Mouse (Mus musculus) A20 (cell line): ENCODE measurements around the gene Xpr1.
A peak's percentile ranks its signal among the peaks of the same experiment; 100 is the strongest.

Experiments
- DNase-seq: peaks from one replicate; pipeline ENCODE4 v3.0.0-alpha.2; 2011; ENCODE audit warnings: low read depth, low spot score

Gene Xpr1

GRCm38 (mm10) chr1:155416701-155417677 is at the start of gene Xpr1:
Gene Xpr1 (minus strand): TSS chr1:155417415.
- peak; percentile 97 for DNase-seq

GRCm38 (mm10) chr1:155463442-155463841 is 46.2 kb upstream of the Xpr1 start:
- DNase-seq: no peak

- no peak for DNase-seq
Observed at GRCm38 (mm10) chr1:155462582-155462981, 45.4 kb upstream of the Xpr1 start.

DNA sequence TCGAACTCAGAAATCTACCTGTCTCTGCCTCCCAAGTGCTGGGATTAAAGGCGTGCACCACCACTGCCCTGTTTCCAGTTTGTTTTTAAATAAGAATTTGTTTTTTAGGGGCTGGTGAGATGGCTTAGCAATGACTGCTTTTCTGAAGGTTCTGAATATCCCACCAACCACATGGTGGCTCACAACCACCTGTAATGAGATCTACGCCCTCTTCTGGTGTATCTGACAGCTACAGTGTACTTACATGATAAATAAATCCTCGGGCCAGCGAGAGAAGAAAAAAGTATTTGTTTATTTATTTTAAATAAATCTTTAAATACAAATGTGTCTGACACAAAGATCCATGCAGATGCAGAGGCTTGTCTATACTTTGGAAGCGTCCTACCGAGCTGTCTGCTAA is 40.3 kb upstream of the Xpr1 start:
- peak; percentile 68 for DNase-seq

DNA sequence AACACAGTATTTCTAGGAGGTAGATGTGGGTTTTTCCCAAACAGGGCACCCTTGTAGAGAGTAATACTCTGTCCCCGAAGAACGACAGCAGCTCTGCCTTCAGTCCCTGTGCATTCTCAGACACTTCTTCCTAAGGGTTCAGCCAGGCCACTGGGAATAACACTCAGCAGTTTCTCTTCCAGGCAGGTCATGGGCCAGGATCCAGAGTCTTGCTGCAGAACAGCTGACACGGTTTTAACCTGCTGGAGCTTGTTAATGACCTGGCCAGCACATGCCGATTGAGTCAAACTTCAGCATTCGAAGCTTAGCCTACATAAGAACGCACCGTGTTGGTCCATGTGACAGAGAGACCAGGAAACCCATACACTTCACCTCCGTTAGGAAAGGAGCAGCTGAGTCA is 36.0 kb upstream of the Xpr1 start:
- DNase-seq: no peak

GRCm38 (mm10) chr1:155448932-155449331 is 31.7 kb upstream of the Xpr1 start:
- no peak for DNase-seq

- DNase-seq: no peak
Observed at GRCm38 (mm10) chr1:155447277-155447676, 30.1 kb upstream of the Xpr1 start.

GRCm38 (mm10) chr1:155443115-155443514 is 25.9 kb upstream of the Xpr1 start:
- no peak for DNase-seq

GRCm38 (mm10) chr1:155442521-155443001 is 25.3 kb upstream of the Xpr1 start:
- DNase-seq: peak; percentile 80

GRCm38 (mm10) chr1:155439551-155439950 is 22.3 kb upstream of the Xpr1 start:
- DNase-seq: no peak

DNA sequence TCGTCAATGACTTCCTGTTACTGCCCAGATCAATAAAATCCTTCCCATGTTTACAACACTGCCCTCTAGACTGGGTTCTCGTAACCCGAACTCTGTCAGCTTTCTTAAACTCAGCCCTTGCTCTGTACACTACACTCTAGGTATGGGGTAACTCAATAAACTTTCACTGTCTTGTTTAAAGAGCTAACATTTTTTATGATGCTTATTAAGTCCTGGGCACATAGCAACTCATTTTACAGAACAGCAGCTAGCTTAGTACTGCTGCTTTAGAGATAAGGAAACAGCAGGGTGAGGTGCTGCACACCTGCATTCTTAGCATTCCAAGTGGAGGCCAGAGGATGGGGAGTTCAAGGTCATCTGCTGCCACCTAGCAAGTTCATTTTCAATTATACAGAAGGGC is 21.3 kb upstream of the Xpr1 start:
- no peak for DNase-seq

- no peak for DNase-seq
Observed at GRCm38 (mm10) chr1:155429304-155429703, 12.1 kb upstream of the Xpr1 start.

DNA sequence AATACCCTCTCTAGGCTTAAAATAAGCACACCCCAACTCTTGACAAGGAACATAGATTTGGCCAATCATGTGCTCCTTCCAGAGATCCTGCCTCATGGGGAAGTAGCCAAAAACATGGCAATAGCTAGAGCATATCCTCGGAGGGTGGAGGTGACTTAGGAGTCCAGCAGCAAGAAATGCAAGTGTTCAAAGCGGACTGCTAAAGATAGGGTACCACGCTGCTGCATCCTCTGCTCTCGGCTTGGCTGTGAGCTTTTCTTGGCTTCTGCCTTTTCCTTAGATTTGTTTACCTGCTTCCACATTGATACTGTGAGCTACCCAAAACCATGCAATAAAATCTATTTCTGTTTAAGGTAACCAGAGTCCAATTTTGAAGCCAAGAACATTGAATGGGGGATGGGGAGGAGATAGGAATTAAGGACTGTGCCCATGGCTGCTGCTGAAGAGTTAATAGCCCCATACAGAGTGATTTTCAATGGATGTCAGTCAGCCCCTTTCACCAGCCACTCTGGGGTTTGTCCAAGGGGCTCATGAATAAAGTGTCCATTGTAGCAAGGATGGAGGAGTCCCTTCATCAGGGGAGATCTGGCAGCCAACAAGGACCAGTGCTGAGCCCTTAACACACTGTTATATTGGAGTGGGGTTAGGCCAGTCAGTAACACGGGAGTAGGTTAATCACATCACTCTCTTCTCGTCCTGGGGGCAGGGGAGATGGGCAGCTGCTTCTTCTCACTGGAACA is 10.1 kb upstream of the Xpr1 start:
- no peak for DNase-seq

GRCm38 (mm10) chr1:155425743-155426315 is 8.6 kb upstream of the Xpr1 start:
- no peak for DNase-seq

DNA sequence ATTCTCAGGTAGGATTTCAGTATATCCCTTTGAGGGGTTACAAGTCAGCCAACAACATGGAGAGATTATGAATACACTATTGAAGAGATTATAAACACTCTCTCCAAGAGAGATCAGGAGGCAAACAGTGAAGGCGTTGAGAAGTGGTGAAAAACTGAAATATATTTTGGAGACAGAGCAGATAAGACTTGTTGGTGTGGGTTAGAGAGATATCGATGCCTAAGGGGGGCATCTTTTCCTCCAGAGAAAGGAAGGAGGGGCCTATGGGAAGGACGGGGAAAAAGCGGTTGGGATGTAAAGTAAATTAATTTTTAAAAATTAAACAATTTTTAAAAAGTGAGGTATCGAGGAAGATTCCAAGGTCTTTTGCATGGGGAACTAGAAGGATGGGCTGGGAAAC is 8.1 kb upstream of the Xpr1 start:
- no peak for DNase-seq

DNA sequence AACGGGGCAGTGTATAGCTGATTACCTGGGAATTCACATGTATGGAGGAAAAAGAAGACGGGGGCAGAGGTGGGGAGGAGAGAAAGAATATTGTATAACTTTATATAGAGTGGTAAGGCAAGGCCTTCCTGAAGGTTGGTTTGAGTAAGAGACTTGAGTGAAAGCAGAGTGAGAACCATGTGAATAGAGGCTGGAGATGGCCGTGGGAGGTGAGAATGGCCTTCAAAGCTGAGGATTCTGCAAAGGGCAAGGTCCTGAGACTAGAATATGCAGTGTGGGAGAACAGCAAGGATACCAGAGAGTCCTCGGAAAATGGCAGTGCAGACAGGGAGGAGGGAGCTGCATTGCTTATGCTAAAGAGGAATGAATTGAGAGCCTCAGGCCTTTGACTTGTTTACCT is 6.6 kb upstream of the Xpr1 start:
- DNase-seq: no peak

DNA sequence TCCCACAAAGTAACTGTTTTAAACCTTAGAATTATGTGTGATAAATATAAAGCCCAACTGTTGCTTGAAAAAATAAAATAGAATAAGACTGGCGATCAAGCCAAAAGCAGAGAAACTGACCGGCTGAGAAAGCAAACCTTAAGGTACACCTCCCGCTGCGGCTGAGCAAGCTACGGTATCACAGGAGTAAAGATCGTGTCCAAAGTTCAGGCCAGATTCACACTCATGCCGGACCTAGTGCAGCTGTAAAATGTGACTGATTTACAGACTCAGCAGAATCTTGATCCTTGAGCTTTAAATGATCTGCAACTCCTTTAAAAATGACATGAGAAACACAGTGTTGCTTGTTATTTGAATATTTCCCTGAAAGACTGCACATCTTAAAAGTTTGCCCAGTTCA is 4.8 kb upstream of the Xpr1 start:
- DNase-seq: no peak

GRCm38 (mm10) chr1:155416147-155416700 is 991 bp downstream of the Xpr1 start:
- peak; percentile 71 for DNase-seq

DNA sequence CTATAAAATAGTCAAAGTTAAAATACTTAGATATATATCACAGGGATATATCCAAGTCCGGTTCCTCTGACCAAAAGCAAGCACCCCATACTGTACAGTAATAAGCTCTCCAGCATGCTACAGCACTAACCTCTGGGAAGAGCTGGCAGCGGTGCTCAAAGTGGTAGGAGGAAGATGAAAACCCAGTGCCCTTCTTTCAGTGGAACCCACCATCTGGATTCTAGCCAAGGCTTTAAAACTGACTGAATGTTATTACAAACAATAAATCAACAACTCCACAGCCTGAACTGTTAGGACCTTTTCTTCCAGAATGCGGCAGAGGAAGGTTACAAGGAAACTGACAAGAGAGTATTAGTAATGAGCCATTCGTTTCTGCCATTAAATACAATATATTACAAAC is 1.8 kb downstream of the Xpr1 start:
- DNase-seq: no peak

DNA sequence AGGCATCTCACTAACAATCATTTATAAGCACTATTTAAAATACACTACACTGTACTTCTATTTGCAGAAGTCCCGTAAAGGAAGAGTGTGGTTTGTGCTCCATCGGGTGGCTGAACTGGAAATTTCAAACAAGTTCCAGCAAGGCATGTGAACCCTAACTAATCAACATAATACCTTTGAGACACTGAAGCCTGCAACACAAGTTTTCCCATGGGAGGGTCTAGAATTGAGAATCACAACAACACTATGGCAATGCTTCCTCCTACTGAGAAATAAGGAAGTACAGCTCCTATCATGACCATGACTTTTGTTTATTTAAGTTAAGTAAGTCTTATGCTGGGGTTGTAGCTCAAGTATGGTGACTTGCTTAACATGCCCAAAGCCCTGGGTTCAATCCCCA is 4.5 kb downstream of the Xpr1 start:
- DNase-seq: peak; percentile 37

- DNase-seq: no peak
Observed at GRCm38 (mm10) chr1:155408577-155408966, 8.6 kb downstream of the Xpr1 start.
